Mouse (Mus musculus): ENCODE results near the gene Zscan12.
A peak's percentile ranks its signal among the peaks of the same experiment; 100 is the strongest.

Gene Zscan12

GRCm38 (mm10) chr13:21402287-21402846 is 39.7 kb downstream of the Zscan12 start, which contains the start of gene Zkscan3:
Gene Zkscan3, minus strand, starts transcription at chr13:21402755.
- peak; percentile 84 for DNase-seq (ENCODE audit: low spot score)

GRCm38 (mm10) chr13:21402848-21403247 is 40.2 kb downstream of the Zscan12 start:
- DNase-seq (ENCODE audit: low spot score): no peak

GRCm38 (mm10) chr13:21407341-21407740 is 44.7 kb downstream of the Zscan12 start:
- DNase-seq (ENCODE audit: low spot score): no peak

GRCm38 (mm10) chr13:21407969-21408804 is 45.6 kb downstream of the Zscan12 start:
- DNase-seq (ENCODE audit: low spot score): peak; percentile 68

GRCm38 (mm10) chr13:21408805-21409459 is 46.3 kb downstream of the Zscan12 start:
- no peak for DNase-seq (ENCODE audit: low spot score)

GRCm38 (mm10) chr13:21414231-21415212 is 51.9 kb downstream of the Zscan12 start:
- peak; percentile 74 for DNase-seq (ENCODE audit: low spot score)

- DNase-seq (ENCODE audit: low spot score): peak; percentile 52
Observed at GRCm38 (mm10) chr13:21415266-21415665, 52.6 kb downstream of the Zscan12 start.

- DNase-seq (ENCODE audit: low spot score): no peak
Observed at GRCm38 (mm10) chr13:21415750-21416149, 53.1 kb downstream of the Zscan12 start.

- no peak for DNase-seq (ENCODE audit: low spot score)
Observed at GRCm38 (mm10) chr13:21417298-21418010, 54.8 kb downstream of the Zscan12 start.

GRCm38 (mm10) chr13:21418865-21419264 is 56.2 kb downstream of the Zscan12 start:
- DNase-seq (ENCODE audit: low spot score): peak; percentile 78
